Mouse (Mus musculus) MEL (cell line): ENCODE results near the gene Gsg1l2.

Source experiments
- CTCF ChIP-seq, 3 experiments: IDR thresholded peaks in 2 of 3; conservative IDR thresholded peaks in 1 of 3; 2 replicates each; pipeline ENCODE4 v1.5.1; 2011 to 2012; ENCODE audit warnings: low read length in 3 of 3, low read depth in 2 of 3, mild to moderate bottlenecking in 2 of 3, improper control_type of control experiment in 1 of 3, inconsistent platforms in 1 of 3, mixed read lengths in 1 of 3, moderate library complexity in 1 of 3; ENCODE audit not compliant: control insufficient read depth in 1 of 3, insufficient read depth in 1 of 3, poor library complexity in 1 of 3, severe bottlenecking in 1 of 3
- EP300 ChIP-seq, 2 experiments: IDR thresholded peaks; 2 replicates each; pipeline ENCODE4 v1.6.1; 2011; ENCODE audit warnings: improper control_type of control experiment in 2 of 2, low read length in 2 of 2, low read depth in 1 of 2, mild to moderate bottlenecking in 1 of 2
- MAZ ChIP-seq: IDR thresholded peaks from 2 replicates; pipeline ENCODE4 v1.6.1; 2012; ENCODE audit warnings: low read depth, mild to moderate bottlenecking, inconsistent platforms, low read length, improper control_type of control experiment
- MEF2A ChIP-seq: IDR thresholded peaks from 2 replicates; pipeline ENCODE4 v1.6.1; 2014; ENCODE audit warnings: low read depth, mild to moderate bottlenecking, inconsistent platforms, low read length, improper control_type of control experiment; ENCODE audit not compliant: poor library complexity, insufficient replicate concordance, severe bottlenecking; ENCODE audit errors: extremely low read depth
- USF1 ChIP-seq: IDR thresholded peaks from 2 replicates; pipeline ENCODE4 v1.6.1; 2014; ENCODE audit warnings: low read depth, mild to moderate bottlenecking, inconsistent platforms, low read length, improper control_type of control experiment, moderate library complexity

DNA sequence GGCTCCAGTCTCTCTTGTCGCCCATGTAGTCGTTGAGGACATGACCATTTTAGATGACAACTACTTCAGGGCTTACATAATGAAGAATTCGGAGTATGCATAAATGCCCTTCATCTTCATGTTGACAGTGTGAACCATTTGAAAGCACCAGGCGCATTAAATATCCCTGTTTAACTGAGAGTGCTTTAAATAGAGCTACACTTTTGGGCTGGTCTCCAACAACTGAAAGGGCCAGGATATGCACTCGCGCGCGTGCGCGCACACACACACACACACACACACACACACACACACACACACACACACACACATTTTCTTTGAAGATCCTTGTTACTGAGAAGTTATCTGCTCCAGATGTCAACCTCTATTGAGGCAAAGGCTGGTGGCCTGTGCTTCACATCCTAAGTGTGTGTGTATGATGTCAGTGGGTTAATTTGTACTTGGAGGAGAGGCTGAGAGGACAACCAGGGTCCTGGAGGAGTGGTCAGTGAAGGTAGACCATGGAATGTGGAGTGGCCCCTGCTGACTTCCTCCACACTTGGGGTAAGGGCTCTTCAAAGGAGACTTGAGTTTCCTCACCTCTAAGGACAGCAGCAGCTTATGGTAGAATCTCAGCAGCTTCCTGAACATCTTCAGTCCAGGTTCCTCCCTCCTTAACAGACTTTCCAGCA, 61.1 kb downstream of the Gsg1l2 start:
- TF ChIP-seq EP300 (IDR thresholded peaks at IDR 0.05; ENCODE audit: low read depth in 1 of 2, low read length in 2 of 2), result no peak
- TF ChIP-seq MAZ, result no peak
- TF ChIP-seq MEF2A, result no peak
- no peak for TF ChIP-seq CTCF (IDR thresholded peaks at IDR 0.05 in 2 of 3, conservative IDR thresholded peaks at IDR 0.05 in 1 of 3; ENCODE audit: control insufficient read depth in 1 of 3, insufficient read depth in 1 of 3, low read depth in 2 of 3, low read length in 3 of 3, poor library complexity in 1 of 3, severe bottlenecking in 1 of 3)
- no peak for TF ChIP-seq USF1
